Mouse (Mus musculus) heart, embryonic 16.5 days (tissue): ENCODE data around the gene Acaca. TPM values are rescaled to one million over a fixed set of nuclear protein-coding genes. Genes with fewer than 3 reads are reported as not detected.

Experiments used
- ATAC-seq: fragments of 200-750 bp; cut with Nextera tagmentation; replicated peaks from 2 replicates; pipeline ENCODE4 v1.8.0; 2017; ENCODE audit warnings: moderate number of reproducible peaks; ENCODE audit not compliant: insufficient read depth, low FRiP score; ENCODE audit errors: extremely low read depth
- H3K27ac ChIP-seq: fragments of 300-500 bp; sonication (generic); 2 replicates; pipeline ENCODE4 v1.5.1; 2014; ENCODE audit warnings: mild to moderate bottlenecking, low read length, control low read depth, moderate library complexity
- H3K27me3 ChIP-seq: fragments of 300-500 bp; sonication (generic); 2 replicates; pipeline ENCODE4 v1.6.1; 2014; ENCODE audit warnings: low read length, mixed read lengths; ENCODE audit not compliant: control insufficient read depth, insufficient read depth
- H3K36me3 ChIP-seq: fragments of 300-500 bp; sonication (generic); 2 replicates; pipeline ENCODE4 v1.6.1; 2014; ENCODE audit not compliant: control insufficient read depth, insufficient read depth
- H3K4me1 ChIP-seq: fragments of 300-500 bp; sonication (generic); 2 replicates; pipeline ENCODE4 v1.6.1; 2014; ENCODE audit warnings: low read length, mixed read lengths; ENCODE audit not compliant: control insufficient read depth, insufficient read depth
- H3K4me2 ChIP-seq: fragments of 300-500 bp; sonication (generic); 2 replicates; pipeline ENCODE4 v1.6.1; 2014; ENCODE audit warnings: low read depth, mild to moderate bottlenecking, control low read depth, low read length
- H3K4me3 ChIP-seq: fragments of 300-500 bp; sonication (generic); 2 replicates; pipeline ENCODE4 v1.5.1; 2014; ENCODE audit warnings: mild to moderate bottlenecking, control low read depth, low read length
- H3K9ac ChIP-seq: fragments of 300-500 bp; sonication (generic); 2 replicates; pipeline ENCODE4 v1.6.1; 2014; ENCODE audit warnings: low read length, control low read depth
- H3K9me3 ChIP-seq: fragments of 300-500 bp; sonication (generic); replicated peaks from 2 replicates; pipeline ENCODE4 v1.6.1; 2016; ENCODE audit warnings: low read length; ENCODE audit not compliant: control insufficient read depth
- WGBS: fragments of 180-500 bp; shearing (Covaris S2); extraction: QIAGEN DNeasy Blood & Tissue Kit; methylation state at CpG from one replicate; pipeline ENCODE4 v1.1.7; 2014; 5-methylcytosine and 5-hydroxymethylcytosine counted together
- polyA plus RNA-seq: library from polyadenylated mRNA; unstranded; fragments of >200 nt; fragmentation: Nextera tagmentation; extraction: Ambion mirVana; gene quantifications from 2 replicates; pipeline ENCODE4 v1.2.1, GENCODE M21; 2015

Gene Acaca
- polyA plus RNA-seq, 1 experiment from 2014 or later: 5.1 TPM

- Histone ChIP-seq H3K4me2 (no peak overlapping the region), H3K9me3 (no peaks in the 10 kb centered on the region), H3K4me3 (no peak overlapping the region), H3K36me3 (0 out of 2 replicates have a peak, but pooled peaks cover 2% of the 10 kb centered on the region), H3K4me1 (no peaks in the 10 kb centered on the region), H3K27me3 (no peaks in the 10 kb centered on the region), H3K9ac (no peak overlapping the region), H3K27ac (no peak overlapping the region)
- 85% methylated on average over 8 of the region's 8 CpGs for WGBS
- no peak for ATAC-seq
Observed at GRCm38 (mm10) chr11:84190581-84191233, 61.2 kb downstream of the Acaca start.

DNA sequence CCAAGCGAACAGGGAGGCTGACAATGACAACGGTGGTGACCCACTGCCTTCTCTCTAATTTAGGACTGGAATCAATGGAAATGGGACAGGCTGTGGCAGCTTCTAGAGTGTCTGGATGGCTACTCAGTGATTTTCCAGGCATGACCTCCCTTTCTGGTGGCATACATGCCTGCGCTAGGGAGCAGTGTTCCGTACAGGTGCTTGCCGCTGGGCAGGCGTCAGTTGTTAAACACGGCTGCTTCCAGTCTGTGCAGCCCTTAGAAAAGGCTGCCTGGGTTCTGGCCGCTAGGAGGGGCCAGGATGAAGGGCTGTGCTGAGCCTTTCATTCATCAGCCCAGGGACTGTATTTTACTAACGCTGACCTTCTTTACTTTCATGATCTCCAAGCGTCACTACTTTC is 63.8 kb downstream of the Acaca start:
- no peak for ATAC-seq
- WGBS: 76% methylated on average over 10 of the region's 10 CpGs
- H3K9ac ChIP-seq: no peak overlapping the region

GRCm38 (mm10) chr11:84194751-84195150 is 65.3 kb downstream of the Acaca start:
- 85% methylated on average over 3 of the region's 3 CpGs for WGBS
- Histone ChIP-seq H3K9me3 (no peaks in the 10 kb centered on the region), H3K9ac (no peak overlapping the region), H3K4me3 (no peak overlapping the region), H3K27me3 (no peaks in the 10 kb centered on the region), H3K27ac (no peak overlapping the region), H3K4me1 (no peaks in the 10 kb centered on the region), H3K36me3 (0 out of 2 replicates have a peak, but pooled peaks cover 2% of the 10 kb centered on the region), H3K4me2 (no peak overlapping the region)
- no peak for ATAC-seq

More for the DNA sequence above, 63.8 kb downstream of the Acaca start:
- Histone ChIP-seq H3K9me3 (no peaks in the 10 kb centered on the region), H3K4me2 (no peak overlapping the region), H3K27ac (no peak overlapping the region), H3K4me1 (no peaks in the 10 kb centered on the region), H3K36me3 (0 out of 2 replicates have a peak, but pooled peaks cover 2% of the 10 kb centered on the region), H3K4me3 (no peak overlapping the region), H3K27me3 (no peaks in the 10 kb centered on the region)

- WGBS: 89% methylated on average over 3 of the region's 3 CpGs
- no peak for ATAC-seq
- no peak overlapping the region for H3K4me2 ChIP-seq
Observed at GRCm38 (mm10) chr11:84197607-84198402, 68.3 kb downstream of the Acaca start.

GRCm38 (mm10) chr11:84205776-84206175 is 76.3 kb downstream of the Acaca start:
- no peak overlapping the region for H3K4me3 ChIP-seq
- 57% methylated on average over 4 of the region's 4 CpGs for WGBS
- no peak for ATAC-seq

More at GRCm38 (mm10) chr11:84197607-84198402, 68.3 kb downstream of the Acaca start:
- Histone ChIP-seq H3K9me3 (no peaks in the 10 kb centered on the region), H3K4me3 (no peak overlapping the region), H3K9ac (no peak overlapping the region), H3K36me3 (0 out of 2 replicates have a peak, but pooled peaks cover 2% of the 10 kb centered on the region), H3K27ac (no peak overlapping the region), H3K4me1 (no peaks in the 10 kb centered on the region), H3K27me3 (no peaks in the 10 kb centered on the region)

DNA sequence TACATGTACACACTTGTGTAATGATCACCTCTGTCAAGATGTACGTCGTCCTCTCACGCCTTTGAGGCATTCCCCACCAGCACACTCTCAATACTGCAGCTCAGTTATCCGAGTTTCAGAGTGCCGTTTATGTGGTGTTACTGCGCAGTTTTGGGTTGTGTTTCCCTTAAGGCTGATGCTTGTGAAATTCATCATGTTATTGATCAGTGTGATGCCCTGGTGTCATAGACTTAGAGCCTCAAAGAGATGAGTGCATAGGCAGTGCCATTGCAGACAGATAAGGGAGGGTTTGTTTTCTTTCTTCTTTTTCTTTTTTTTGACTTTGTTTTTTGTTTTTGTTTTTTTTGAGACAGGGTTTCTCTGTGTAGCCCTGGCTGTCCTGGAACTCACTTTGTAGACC is 81.4 kb downstream of the Acaca start:
- 90% methylated on average over 6 of the region's 6 CpGs for WGBS
- Histone ChIP-seq H3K9me3 (no peaks in the 10 kb centered on the region), H3K9ac (no peak overlapping the region), H3K27ac (no peak overlapping the region), H3K4me3 (no peak overlapping the region), H3K27me3 (no peaks in the 10 kb centered on the region), H3K4me1 (no peaks in the 10 kb centered on the region), H3K36me3 (0 out of 2 replicates have a peak, but pooled peaks cover 3% of the 10 kb centered on the region), H3K4me2 (no peak overlapping the region)
- no peak for ATAC-seq

More at GRCm38 (mm10) chr11:84205776-84206175, 76.3 kb downstream of the Acaca start:
- Histone ChIP-seq H3K9me3 (no peaks in the 10 kb centered on the region), H3K4me1 (no peaks in the 10 kb centered on the region), H3K27ac (no peak overlapping the region), H3K9ac (no peak overlapping the region), H3K4me2 (no peak overlapping the region), H3K36me3 (no peaks in the 10 kb centered on the region), H3K27me3 (no peaks in the 10 kb centered on the region)

DNA sequence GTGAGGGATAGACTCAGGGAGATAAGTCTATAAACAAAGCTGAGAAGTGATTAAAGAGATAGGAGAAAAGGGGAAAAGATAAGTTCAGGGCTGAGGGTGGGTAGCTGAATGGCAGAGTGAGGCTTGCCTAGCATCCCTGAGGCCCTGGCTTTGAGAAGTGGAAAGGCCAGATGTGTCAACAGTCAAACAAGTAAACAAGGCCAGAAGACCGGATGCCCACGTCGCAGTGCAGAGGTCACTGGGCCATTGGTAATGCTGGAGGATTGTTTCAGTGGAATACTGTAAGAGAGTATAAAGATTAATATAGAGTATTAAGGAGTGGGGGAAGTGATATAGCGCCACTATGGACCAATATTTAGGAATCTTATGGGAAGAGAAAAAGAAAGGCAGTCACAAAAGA is 89.5 kb downstream of the Acaca start:
- H3K4me3 ChIP-seq: no peak overlapping the region
- H3K27ac ChIP-seq: no peak overlapping the region
- no peak overlapping the region for H3K9ac ChIP-seq
- no peaks in the 10 kb centered on the region for H3K27me3 ChIP-seq
- ATAC-seq: no peak
- no peaks in the 10 kb centered on the region for H3K4me1 ChIP-seq
- 73% methylated on average over 4 of the region's 4 CpGs for WGBS
- H3K36me3 ChIP-seq: 0 out of 2 replicates have a peak, but pooled peaks cover 3% of the 10 kb centered on the region
- no peak overlapping the region for H3K4me2 ChIP-seq
- H3K9me3 ChIP-seq: no peaks in the 10 kb centered on the region

GRCm38 (mm10) chr11:84243562-84243961 is 114.1 kb downstream of the Acaca start:
- Histone ChIP-seq H3K9ac (no peak overlapping the region), H3K4me2 (no peak overlapping the region), H3K9me3 (no peaks in the 10 kb centered on the region), H3K27ac (no peak overlapping the region), H3K4me3 (no peak overlapping the region), H3K27me3 (no peaks in the 10 kb centered on the region), H3K36me3 (peaks cover 4% of the 10 kb centered on the region; the same call in 1 of the 2 replicates), H3K4me1 (no peaks in the 10 kb centered on the region)
- no peak for ATAC-seq

DNA sequence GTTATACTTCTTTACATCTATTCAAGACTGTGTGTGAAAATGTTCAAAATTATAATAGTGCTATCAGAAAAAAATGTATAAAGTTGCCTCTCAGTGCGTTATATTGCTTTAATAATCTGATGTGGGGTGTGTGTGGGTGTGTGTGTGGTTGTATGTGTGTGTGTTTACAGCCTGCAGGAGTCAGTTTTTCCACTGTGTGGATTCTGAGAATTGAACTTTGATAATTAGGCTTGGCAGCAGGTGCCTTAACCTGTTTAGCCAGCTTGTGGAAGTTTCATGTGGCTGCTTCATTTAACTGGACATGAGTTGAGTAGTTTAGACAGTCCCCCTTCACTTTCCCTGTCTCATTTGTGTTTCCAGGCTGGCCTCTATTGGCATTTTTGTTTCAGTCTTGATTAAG is 117.9 kb downstream of the Acaca start:
- 84% methylated on average over 1 of the region's 1 CpGs for WGBS

More for the DNA sequence above, 117.9 kb downstream of the Acaca start:
- no peaks in the 10 kb centered on the region for H3K27me3 ChIP-seq
- no peak overlapping the region for H3K9ac ChIP-seq
- no peak for ATAC-seq
- H3K27ac ChIP-seq: no peak overlapping the region
- H3K4me1 ChIP-seq: no peaks in the 10 kb centered on the region
- no peak overlapping the region for H3K4me2 ChIP-seq
- no peak overlapping the region for H3K4me3 ChIP-seq
- H3K9me3 ChIP-seq: no peaks in the 10 kb centered on the region
- peaks cover 2% of the 10 kb centered on the region; the same call in 1 of the 2 replicates for H3K36me3 ChIP-seq
